Mouse (Mus musculus): ENCODE data around the gene Tnk2.

Gene Tnk2

GRCm38 (mm10) chr16:32643661-32644061 lies at the start of gene Tnk2:
Gene Tnk2 (plus strand): TSS chr16:32643874.
- peak; percentile 95 for DNase-seq (ENCODE audit: inconsistent ontology term)

GRCm38 (mm10) chr16:32593916-32594315 lies 49.8 kb upstream of the Tnk2 start:
- DNase-seq (ENCODE audit: inconsistent ontology term) = no peak

- no peak for DNase-seq (ENCODE audit: inconsistent ontology term)
Observed at GRCm38 (mm10) chr16:32594701-32595100, 49.0 kb upstream of the Tnk2 start.

- DNase-seq (ENCODE audit: inconsistent ontology term) = no peak
Observed at GRCm38 (mm10) chr16:32595142-32595855, 48.4 kb upstream of the Tnk2 start.

- peak; percentile 29 for DNase-seq (ENCODE audit: inconsistent ontology term)
Observed at GRCm38 (mm10) chr16:32597909-32598381, 45.7 kb upstream of the Tnk2 start.

GRCm38 (mm10) chr16:32599151-32599550 lies 44.5 kb upstream of the Tnk2 start:
- DNase-seq (ENCODE audit: inconsistent ontology term) = no peak

GRCm38 (mm10) chr16:32602193-32602685 lies 41.4 kb upstream of the Tnk2 start:
- no peak for DNase-seq (ENCODE audit: inconsistent ontology term)

- DNase-seq (ENCODE audit: inconsistent ontology term) = no peak
Observed at GRCm38 (mm10) chr16:32607562-32608343, 35.9 kb upstream of the Tnk2 start.

- no peak for DNase-seq (ENCODE audit: inconsistent ontology term)
Observed at GRCm38 (mm10) chr16:32608344-32608711, 35.3 kb upstream of the Tnk2 start.

- peak; percentile 99 for DNase-seq (ENCODE audit: inconsistent ontology term)
Observed at GRCm38 (mm10) chr16:32608712-32609400, 34.8 kb upstream of the Tnk2 start, which contains the start of gene Tfrc. Gene Tfrc (plus strand): TSS chr16:32608920.

GRCm38 (mm10) chr16:32609401-32609779 lies 34.3 kb upstream of the Tnk2 start:
- DNase-seq (ENCODE audit: inconsistent ontology term) = peak; percentile 42

GRCm38 (mm10) chr16:32610460-32611255 lies 33.0 kb upstream of the Tnk2 start:
- no peak for DNase-seq (ENCODE audit: inconsistent ontology term)

GRCm38 (mm10) chr16:32612052-32612451 lies 31.6 kb upstream of the Tnk2 start:
- DNase-seq (ENCODE audit: inconsistent ontology term) = no peak

GRCm38 (mm10) chr16:32613269-32613834 lies 30.3 kb upstream of the Tnk2 start:
- no peak for DNase-seq (ENCODE audit: inconsistent ontology term)

- DNase-seq (ENCODE audit: inconsistent ontology term) = no peak
Observed at GRCm38 (mm10) chr16:32614047-32614446, 29.6 kb upstream of the Tnk2 start.

GRCm38 (mm10) chr16:32618946-32619345 lies 24.7 kb upstream of the Tnk2 start:
- DNase-seq (ENCODE audit: inconsistent ontology term) = no peak

- DNase-seq (ENCODE audit: inconsistent ontology term) = no peak
Observed at GRCm38 (mm10) chr16:32628140-32628539, 15.5 kb upstream of the Tnk2 start.

- no peak for DNase-seq (ENCODE audit: inconsistent ontology term)
Observed at GRCm38 (mm10) chr16:32632328-32632824, 11.3 kb upstream of the Tnk2 start.

GRCm38 (mm10) chr16:32633486-32634012 lies 10.1 kb upstream of the Tnk2 start:
- DNase-seq (ENCODE audit: inconsistent ontology term) = no peak

- no peak for DNase-seq (ENCODE audit: inconsistent ontology term)
Observed at GRCm38 (mm10) chr16:32634183-32634582, 9.5 kb upstream of the Tnk2 start.

GRCm38 (mm10) chr16:32635314-32635713 lies 8.4 kb upstream of the Tnk2 start:
- DNase-seq (ENCODE audit: inconsistent ontology term) = no peak

Measured in Muller cell, postnatal 12 days (primary cell).